Mouse (Mus musculus) frontal cortex, adult 2 months (tissue): ENCODE results near the gene Hipk3. TPM values are rescaled to one million over a fixed set of nuclear protein-coding genes. Genes with fewer than 3 reads are reported as not detected.

Experiments
- DNase-seq, 2 experiments: peaks; one replicate each; pipeline ENCODE4 v3.0.0; 2022; ENCODE audit warnings: low spot score in 1 of 2; ENCODE audit errors: extremely low spot score in 1 of 2
- polyA plus RNA-seq: library from polyadenylated mRNA; depleted of rRNA; stranded (reverse); fragments of >200 nt; gene quantifications from 2 replicates; pipeline ENCODE4 v1.2.3, GENCODE M21; 2012; rRNA removed

Hipk3 gene
- 32.2 and 33.3 TPM in 2 replicates for polyA plus RNA-seq

GRCm38 (mm10) chr2:104493951-104494800, at the start of gene Hipk3:
Gene Hipk3, minus strand, starts transcription at chr2:104494446.
- peak; percentile 26 to 56 for DNase-seq

GRCm38 (mm10) chr2:104540286-104540685, 46.0 kb upstream of the Hipk3 start:
- no peak for DNase-seq

GRCm38 (mm10) chr2:104534751-104535150, 40.5 kb upstream of the Hipk3 start:
- DNase-seq = no peak

- no peak for DNase-seq
These were observed 38.3 kb upstream of the Hipk3 start for GRCm38 (mm10) chr2:104532548-104532947.

GRCm38 (mm10) chr2:104526559-104526958, 32.3 kb upstream of the Hipk3 start:
- DNase-seq = no peak

- DNase-seq = peak in 1 of 2 experiments; percentile 8
These were observed 31.3 kb upstream of the Hipk3 start for GRCm38 (mm10) chr2:104525506-104525905.

- DNase-seq = no peak
These were observed 17.4 kb upstream of the Hipk3 start for GRCm38 (mm10) chr2:104511622-104512021.

- DNase-seq = no peak
These were observed 8.1 kb upstream of the Hipk3 start for GRCm38 (mm10) chr2:104502388-104502787.

GRCm38 (mm10) chr2:104501091-104501490, 6.8 kb upstream of the Hipk3 start:
- no peak for DNase-seq

GRCm38 (mm10) chr2:104497771-104498170, 3.5 kb upstream of the Hipk3 start:
- peak; percentile 58 to 76 for DNase-seq

GRCm38 (mm10) chr2:104497231-104497630, 3.0 kb upstream of the Hipk3 start:
- no peak for DNase-seq

- no peak for DNase-seq
These were observed 2.0 kb upstream of the Hipk3 start for GRCm38 (mm10) chr2:104496206-104496605.

GRCm38 (mm10) chr2:104494801-104495185, 547 bp upstream of the Hipk3 start:
- DNase-seq = peak; percentile 69 to 77

- peak; percentile 56 to 81 for DNase-seq
These were observed 960 bp downstream of the Hipk3 start for GRCm38 (mm10) chr2:104493021-104493950.

- no peak for DNase-seq
These were observed 2.9 kb downstream of the Hipk3 start for GRCm38 (mm10) chr2:104491221-104491795.

- DNase-seq = no peak
These were observed 3.5 kb downstream of the Hipk3 start for GRCm38 (mm10) chr2:104490761-104491160.

GRCm38 (mm10) chr2:104489851-104490250, 4.4 kb downstream of the Hipk3 start:
- DNase-seq = no peak

GRCm38 (mm10) chr2:104484438-104484837, 9.8 kb downstream of the Hipk3 start:
- DNase-seq = no peak

- DNase-seq = no peak
These were observed 12.1 kb downstream of the Hipk3 start for GRCm38 (mm10) chr2:104482156-104482555.

- no peak for DNase-seq
These were observed 15.2 kb downstream of the Hipk3 start for GRCm38 (mm10) chr2:104479054-104479453.
